Mouse (Mus musculus): Measurements from ENCODE around the gene Gm44805. TPM values are rescaled to one million over a fixed set of nuclear protein-coding genes. Genes with fewer than 3 reads are reported as not detected.

Gene Gm44805
- polyA plus RNA-seq (2014; fragmentation: Nextera tagmentation; extraction: Ambion mirVana), result not detected in 2 replicates

GRCm38 (mm10) chr7:19681202-19681694 is at the start of gene Gm44805, which contains the start of gene Apoc4:
Gene Gm44805, minus strand, starts transcription at chr7:19681423.
Gene Apoc4, minus strand, starts transcription at chr7:19681479.
- Histone ChIP-seq H3K4me2 (ENCODE audit: low read depth, low read length) (no peak within 1 kb of the TSS), H3K27ac (replicated peaks; ENCODE audit: low read depth, low read length) (no peak within 1 kb of the TSS), H3K4me3 (ENCODE audit: low read depth, low read length) (no peak within 1 kb of the TSS), H3K9ac (replicated peaks; ENCODE audit: low read length) (no peak within 1 kb of the TSS), H3K4me1 (ENCODE audit: control insufficient read depth, insufficient read depth, low read length) (no peaks in the 10 kb centered on the region), H3K27me3 (ENCODE audit: control insufficient read depth, insufficient read depth, low read length) (no peaks in the 10 kb centered on the region), H3K36me3 (replicated peaks; ENCODE audit: control insufficient read depth, insufficient read depth, low read depth, low read length) (no peaks in the 10 kb centered on the region), H3K9me3 (replicated peaks; ENCODE audit: control insufficient read depth, low read length) (no peaks in the 10 kb centered on the region)
- no peak for ATAC-seq (replicated peaks; ENCODE audit: insufficient number of reproducible peaks, low FRiP score, low TSS enrichment, low read depth)
- DNase-seq (ENCODE audit: low spot score), result no peak
- 65% methylated on average over 8 of the region's 8 CpGs for WGBS

GRCm38 (mm10) chr7:19726541-19726940 is 45.3 kb upstream of the Gm44805 start:
- Histone ChIP-seq H3K4me2 (ENCODE audit: low read depth, low read length) (no peak overlapping the region), H3K4me1 (ENCODE audit: control insufficient read depth, insufficient read depth, low read length) (no peaks in the 10 kb centered on the region), H3K9me3 (replicated peaks; ENCODE audit: control insufficient read depth, low read length) (no peaks in the 10 kb centered on the region), H3K9ac (replicated peaks; ENCODE audit: low read length) (no peak overlapping the region), H3K36me3 (replicated peaks; ENCODE audit: control insufficient read depth, insufficient read depth, low read depth, low read length) (peaks cover 9% of the 10 kb centered on the region), H3K27ac (replicated peaks; ENCODE audit: low read depth, low read length) (no peak overlapping the region), H3K4me3 (ENCODE audit: low read depth, low read length) (no peak overlapping the region), H3K27me3 (ENCODE audit: control insufficient read depth, insufficient read depth, low read length) (no peaks in the 10 kb centered on the region)
- no peak for DNase-seq (ENCODE audit: low spot score)
- no peak for ATAC-seq (replicated peaks; ENCODE audit: insufficient number of reproducible peaks, low FRiP score, low TSS enrichment, low read depth)
- WGBS, result 97% methylated on average over 4 of the region's 4 CpGs

GRCm38 (mm10) chr7:19724167-19724566 is 42.9 kb upstream of the Gm44805 start:
- H3K4me1 ChIP-seq (ENCODE audit: control insufficient read depth, insufficient read depth, low read length), result no peaks in the 10 kb centered on the region
- H3K9me3 ChIP-seq (replicated peaks; ENCODE audit: control insufficient read depth, low read length), result peaks cover 6% of the 10 kb centered on the region; the same call in 1 of the 2 replicates
- H3K4me3 ChIP-seq (ENCODE audit: low read depth, low read length), result no peak overlapping the region
- ATAC-seq (replicated peaks; ENCODE audit: insufficient number of reproducible peaks, low FRiP score, low TSS enrichment, low read depth), result no peak
- DNase-seq (ENCODE audit: low spot score), result no peak
- peaks cover 6% of the 10 kb centered on the region for H3K36me3 ChIP-seq (replicated peaks; ENCODE audit: control insufficient read depth, insufficient read depth, low read depth, low read length)
- 97% methylated on average over 12 of the region's 12 CpGs for whole genome bisulfite sequencing
- no peak overlapping the region for H3K27ac ChIP-seq (replicated peaks; ENCODE audit: low read depth, low read length)
- H3K27me3 ChIP-seq (ENCODE audit: control insufficient read depth, insufficient read depth, low read length), result no peaks in the 10 kb centered on the region
- no peak overlapping the region for H3K4me2 ChIP-seq (ENCODE audit: low read depth, low read length)
- H3K9ac ChIP-seq (replicated peaks; ENCODE audit: low read length), result no peak overlapping the region

GRCm38 (mm10) chr7:19722754-19723195 is 41.6 kb upstream of the Gm44805 start:
- Histone ChIP-seq H3K9ac (replicated peaks; ENCODE audit: low read length) (no peak overlapping the region), H3K36me3 (replicated peaks; ENCODE audit: control insufficient read depth, insufficient read depth, low read depth, low read length) (peaks cover 6% of the 10 kb centered on the region), H3K27me3 (ENCODE audit: control insufficient read depth, insufficient read depth, low read length) (no peaks in the 10 kb centered on the region), H3K4me3 (ENCODE audit: low read depth, low read length) (no peak overlapping the region), H3K9me3 (replicated peaks; ENCODE audit: control insufficient read depth, low read length) (peaks cover 6% of the 10 kb centered on the region; the same call in 1 of the 2 replicates), H3K4me2 (ENCODE audit: low read depth, low read length) (no peak overlapping the region), H3K4me1 (ENCODE audit: control insufficient read depth, insufficient read depth, low read length) (no peaks in the 10 kb centered on the region), H3K27ac (replicated peaks; ENCODE audit: low read depth, low read length) (no peak overlapping the region)
- DNase-seq (ENCODE audit: low spot score), result no peak
- WGBS, result 93% methylated on average over 6 of the region's 6 CpGs
- ATAC-seq (replicated peaks; ENCODE audit: insufficient number of reproducible peaks, low FRiP score, low TSS enrichment, low read depth), result no peak

- ATAC-seq (replicated peaks; ENCODE audit: insufficient number of reproducible peaks, low FRiP score, low TSS enrichment, low read depth) (no peak), DNase-seq (ENCODE audit: low spot score) (no peak)
- Histone ChIP-seq H3K27me3 (ENCODE audit: control insufficient read depth, insufficient read depth, low read length) (no peaks in the 10 kb centered on the region), H3K9me3 (replicated peaks; ENCODE audit: control insufficient read depth, low read length) (peaks cover 6% of the 10 kb centered on the region; the same call in 1 of the 2 replicates), H3K4me3 (ENCODE audit: low read depth, low read length) (no peak overlapping the region), H3K4me2 (ENCODE audit: low read depth, low read length) (no peak overlapping the region), H3K9ac (replicated peaks; ENCODE audit: low read length) (no peak overlapping the region), H3K27ac (replicated peaks; ENCODE audit: low read depth, low read length) (no peak overlapping the region), H3K4me1 (ENCODE audit: control insufficient read depth, insufficient read depth, low read length) (peaks cover 4% of the 10 kb centered on the region; the same call in 1 of the 2 replicates), H3K36me3 (replicated peaks; ENCODE audit: control insufficient read depth, insufficient read depth, low read depth, low read length) (peaks cover 4% of the 10 kb centered on the region)
- WGBS, result 95% methylated on average over 4 of the region's 4 CpGs
Observed at GRCm38 (mm10) chr7:19719200-19719599, 38.0 kb upstream of the Gm44805 start.

- DNase-seq (ENCODE audit: low spot score), result no peak
- H3K36me3 ChIP-seq (replicated peaks; ENCODE audit: control insufficient read depth, insufficient read depth, low read depth, low read length), result peaks cover 4% of the 10 kb centered on the region
- WGBS, result 89% methylated on average over 5 of the region's 5 CpGs
Observed at GRCm38 (mm10) chr7:19718297-19718952, 37.2 kb upstream of the Gm44805 start.

GRCm38 (mm10) chr7:19717346-19717745 is 36.1 kb upstream of the Gm44805 start:
- Histone ChIP-seq H3K4me2 (ENCODE audit: low read depth, low read length) (no peak overlapping the region), H3K9ac (replicated peaks; ENCODE audit: low read length) (no peak overlapping the region), H3K9me3 (replicated peaks; ENCODE audit: control insufficient read depth, low read length) (peaks cover 6% of the 10 kb centered on the region; the same call in 1 of the 2 replicates), H3K27ac (replicated peaks; ENCODE audit: low read depth, low read length) (no peak overlapping the region), H3K4me1 (ENCODE audit: control insufficient read depth, insufficient read depth, low read length) (peaks cover 4% of the 10 kb centered on the region; the same call in 1 of the 2 replicates), H3K4me3 (ENCODE audit: low read depth, low read length) (no peak overlapping the region), H3K36me3 (replicated peaks; ENCODE audit: control insufficient read depth, insufficient read depth, low read depth, low read length) (peaks cover 4% of the 10 kb centered on the region), H3K27me3 (ENCODE audit: control insufficient read depth, insufficient read depth, low read length) (no peaks in the 10 kb centered on the region)
- 87% methylated on average over 4 of the region's 4 CpGs for WGBS
- ATAC-seq (replicated peaks; ENCODE audit: insufficient number of reproducible peaks, low FRiP score, low TSS enrichment, low read depth) (no peak), DNase-seq (ENCODE audit: low spot score) (no peak)

More at GRCm38 (mm10) chr7:19718297-19718952, 37.2 kb upstream of the Gm44805 start:
- H3K4me2 ChIP-seq (ENCODE audit: low read depth, low read length), result no peak overlapping the region
- no peak overlapping the region for H3K9ac ChIP-seq (replicated peaks; ENCODE audit: low read length)
- peaks cover 6% of the 10 kb centered on the region; the same call in 1 of the 2 replicates for H3K9me3 ChIP-seq (replicated peaks; ENCODE audit: control insufficient read depth, low read length)
- H3K4me1 ChIP-seq (ENCODE audit: control insufficient read depth, insufficient read depth, low read length), result peaks cover 4% of the 10 kb centered on the region; the same call in 1 of the 2 replicates
- no peak overlapping the region for H3K4me3 ChIP-seq (ENCODE audit: low read depth, low read length)
- ATAC-seq (replicated peaks; ENCODE audit: insufficient number of reproducible peaks, low FRiP score, low TSS enrichment, low read depth), result no peak
- no peak overlapping the region for H3K27ac ChIP-seq (replicated peaks; ENCODE audit: low read depth, low read length)
- no peaks in the 10 kb centered on the region for H3K27me3 ChIP-seq (ENCODE audit: control insufficient read depth, insufficient read depth, low read length)

- H3K4me1 ChIP-seq (ENCODE audit: control insufficient read depth, insufficient read depth, low read length), result peaks cover 4% of the 10 kb centered on the region; the same call in 1 of the 2 replicates
- H3K4me3 ChIP-seq (ENCODE audit: low read depth, low read length), result no peak overlapping the region
- H3K4me2 ChIP-seq (ENCODE audit: low read depth, low read length), result no peak overlapping the region; the same call in 1 of the 2 replicates
- H3K9me3 ChIP-seq (replicated peaks; ENCODE audit: control insufficient read depth, low read length), result peaks cover 6% of the 10 kb centered on the region; the same call in 1 of the 2 replicates
- H3K27me3 ChIP-seq (ENCODE audit: control insufficient read depth, insufficient read depth, low read length), result no peaks in the 10 kb centered on the region
- H3K9ac ChIP-seq (replicated peaks; ENCODE audit: low read length), result 0 out of 2 replicates have a peak overlapping the region, but pooled peaks have one; percentile 15
- DNase-seq (ENCODE audit: low spot score) (no peak), ATAC-seq (replicated peaks; ENCODE audit: insufficient number of reproducible peaks, low FRiP score, low TSS enrichment, low read depth) (no peak)
- no peak overlapping the region; the same call in 1 of the 2 replicates for H3K27ac ChIP-seq (replicated peaks; ENCODE audit: low read depth, low read length)
- 83% methylated on average over 2 of the region's 2 CpGs for WGBS
- peaks cover 4% of the 10 kb centered on the region for H3K36me3 ChIP-seq (replicated peaks; ENCODE audit: control insufficient read depth, insufficient read depth, low read depth, low read length)
Observed at GRCm38 (mm10) chr7:19716822-19717221, 35.6 kb upstream of the Gm44805 start.

All from embryonic facial prominence, embryonic 11.5 days (tissue).